Mouse (Mus musculus) embryonic facial prominence, embryonic 14.5 days (tissue): ENCODE measurements around the gene Eci1. TPM values are rescaled to one million over a fixed set of nuclear protein-coding genes. Genes with fewer than 3 reads are reported as not detected.

Experiments
- polyA plus RNA-seq: library from polyadenylated mRNA; unstranded; fragments of >200 nt; fragmentation: Nextera tagmentation; extraction: Ambion mirVana; gene quantifications from 2 replicates; pipeline ENCODE4 v1.2.1, GENCODE M21; 2014

The Eci1 gene
- polyA plus RNA-seq, 1 experiment from 2014 or later, result 57.6 TPM

Other genes starting within 250 kb of the Eci1 start
- 4.6 and 6.4 TPM in 2 replicates for gene Tbc1d24, start 221.1 kb upstream of the Eci1 start, polyA plus RNA-seq
- 9.6 and 10.7 TPM in 2 replicates for gene Ntn3, start 217.1 kb upstream of the Eci1 start, polyA plus RNA-seq
- gene Tedc2, start 205.8 kb upstream of the Eci1 start, polyA plus RNA-seq, result 9.2 and 9.9 TPM in 2 replicates
- gene Ccnf, start 175.2 kb upstream of the Eci1 start, polyA plus RNA-seq, result 42.2 and 48.1 TPM in 2 replicates
- not detected in 2 replicates for gene Abca17, start 75.6 kb upstream of the Eci1 start, polyA plus RNA-seq
- gene Abca3, start 74.7 kb upstream of the Eci1 start, polyA plus RNA-seq, result 10.1 TPM in 2 replicates
- gene Rnps1, start 12.1 kb upstream of the Eci1 start, polyA plus RNA-seq, result 202 and 224 TPM in 2 replicates
- gene Dnase1l2, start 16.5 kb downstream of the Eci1 start, polyA plus RNA-seq, result 3.3 and 4.9 TPM in 2 replicates
- gene E4f1, start 43.7 kb downstream of the Eci1 start, polyA plus RNA-seq, result 13.3 and 18.6 TPM in 2 replicates
- gene Pgp, start 43.8 kb downstream of the Eci1 start, polyA plus RNA-seq, result 57.7 and 58.5 TPM in 2 replicates
- 1.5 and 2.0 TPM in 2 replicates for gene Bricd5, start 47.2 kb downstream of the Eci1 start, polyA plus RNA-seq
- 21.7 and 23.7 TPM in 2 replicates for gene Mlst8, start 52.4 kb downstream of the Eci1 start, polyA plus RNA-seq
- 2.9 and 3.7 TPM in 2 replicates for gene Caskin1, start 62.0 kb downstream of the Eci1 start, polyA plus RNA-seq
- gene Traf7, start 101.3 kb downstream of the Eci1 start, polyA plus RNA-seq, result 78.9 and 86.3 TPM in 2 replicates
- gene Rab26, start 107.6 kb downstream of the Eci1 start, polyA plus RNA-seq, result 2.8 and 2.9 TPM in 2 replicates
- gene Pkd1, start 123.2 kb downstream of the Eci1 start, polyA plus RNA-seq, result 37.9 and 40.1 TPM in 2 replicates
- 60.8 and 71.2 TPM in 2 replicates for gene Tsc2, start 206.0 kb downstream of the Eci1 start, polyA plus RNA-seq
- 16.8 and 19.1 TPM in 2 replicates for gene Nthl1, start 206.0 kb downstream of the Eci1 start, polyA plus RNA-seq
- gene Slc9a3r2, start 223.7 kb downstream of the Eci1 start, polyA plus RNA-seq, result 56.7 and 57.7 TPM in 2 replicates
- gene Npw, start 231.8 kb downstream of the Eci1 start, polyA plus RNA-seq, result 0.82 and 1.4 TPM in 2 replicates
- 23.7 and 25.2 TPM in 2 replicates for gene Zfp598, start 243.0 kb downstream of the Eci1 start, polyA plus RNA-seq